Mouse (Mus musculus): ENCODE data around the gene Gpatch3. TPM values are rescaled to one million over a fixed set of nuclear protein-coding genes. Genes with fewer than 3 reads are reported as not detected.

Gene Gpatch3
- polyA plus RNA-seq, 1 experiment = 6.3 TPM

DNA sequence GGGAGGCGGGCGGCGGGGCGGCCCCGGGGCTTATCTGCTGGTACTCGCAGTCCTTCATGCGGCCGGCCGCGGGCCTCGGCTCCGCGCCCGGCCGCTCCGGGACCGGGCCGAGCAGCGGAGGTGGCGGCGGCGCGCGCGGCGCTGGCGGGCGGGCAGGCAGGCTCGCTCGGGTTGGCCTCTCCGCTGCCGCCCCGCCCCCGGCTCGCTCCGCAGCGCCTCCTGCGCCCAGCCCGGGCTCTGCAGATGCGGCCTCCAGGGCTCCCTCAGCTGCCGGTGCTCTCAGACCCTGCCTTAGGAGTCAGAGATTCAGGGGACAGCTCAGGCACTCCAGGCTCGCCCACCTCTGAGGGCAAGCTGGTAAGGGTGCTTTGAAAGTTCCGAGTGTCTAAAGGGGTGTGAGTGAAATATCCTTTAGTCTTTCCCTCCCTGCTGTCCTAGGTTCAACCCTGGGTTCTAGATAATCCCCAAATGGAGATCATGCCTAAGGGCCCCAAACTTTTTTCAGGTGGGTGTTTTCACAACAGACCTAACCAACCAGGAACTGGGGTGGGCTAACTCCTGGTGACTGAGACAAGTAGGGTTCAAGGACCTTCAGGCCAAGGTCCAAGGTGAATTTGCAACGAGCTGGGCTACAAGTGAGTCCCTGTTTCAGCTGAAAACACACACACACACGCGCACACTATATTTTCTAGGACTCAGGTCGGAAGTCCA lies 58.9 kb downstream of the Gpatch3 start:
- TF ChIP-seq POLR2A (IDR thresholded peaks at IDR 0.05; ENCODE audit: extremely low read depth, insufficient read depth, low read length) = no peak
- peak; percentile 49 for TF ChIP-seq CTCF (IDR thresholded peaks at IDR 0.05; ENCODE audit: extremely low read depth, insufficient read depth, low read length)
- 0 out of 2 replicates have a peak overlapping the region, but pooled peaks have one; percentile 39 for H3K27ac ChIP-seq (ENCODE audit: insufficient read depth, low read length)
- H3K4me3 ChIP-seq (ENCODE audit: insufficient read depth, low read length) = peak overlapping the region; percentile 60
- peaks cover 7% of the 10 kb centered on the region for H3K4me1 ChIP-seq (ENCODE audit: control insufficient read depth, insufficient read depth, low read length)

Other genes starting within 250 kb of the Gpatch3 start
- 46.6 and 49.1 TPM in 2 replicates for gene Wdtc1, start 221.3 kb upstream of the Gpatch3 start, polyA plus RNA-seq (2012; rRNA removed)
- 35.2 and 36.1 TPM in 2 replicates for gene Slc9a1, start 205.0 kb upstream of the Gpatch3 start, polyA plus RNA-seq (2012; rRNA removed)
- 0.04 and 0.06 TPM in 2 replicates for gene Tent5b, start 94.6 kb upstream of the Gpatch3 start, polyA plus RNA-seq (2012; rRNA removed)
- gene Trnp1, start 76.2 kb upstream of the Gpatch3 start, polyA plus RNA-seq (2012; rRNA removed) = 119 and 128 TPM in 2 replicates
- gene Kdf1, start 55.8 kb upstream of the Gpatch3 start, polyA plus RNA-seq (2012; rRNA removed) = 0.08 and 0.13 TPM in 2 replicates
- 184 and 202 TPM in 2 replicates for gene Nudc, start 28.7 kb upstream of the Gpatch3 start, polyA plus RNA-seq (2012; rRNA removed)
- gene Nr0b2, start 21.4 kb upstream of the Gpatch3 start, polyA plus RNA-seq (2012; rRNA removed) = not detected in 2 replicates
- 19.4 and 22.2 TPM in 2 replicates for gene Gpn2, start 9.6 kb downstream of the Gpatch3 start, polyA plus RNA-seq (2012; rRNA removed)
- 2.1 and 2.6 TPM in 2 replicates for gene Sfn, start 27.4 kb downstream of the Gpatch3 start, polyA plus RNA-seq (2012; rRNA removed)
- 36.8 and 38.4 TPM in 2 replicates for gene Zdhhc18, start 75.4 kb downstream of the Gpatch3 start, polyA plus RNA-seq (2012; rRNA removed)
- gene Pigv, start 97.9 kb downstream of the Gpatch3 start, polyA plus RNA-seq (2012; rRNA removed) = 6.6 and 7.4 TPM in 2 replicates
- 44.3 and 45.1 TPM in 2 replicates for gene Arid1a, start 182.0 kb downstream of the Gpatch3 start, polyA plus RNA-seq (2012; rRNA removed)

All from cortical plate, adult 2 months (tissue).